Mouse (Mus musculus) stomach, embryonic 14.5 days (tissue): Measurements from ENCODE around the gene Trim38. TPM values are rescaled to one million over a fixed set of nuclear protein-coding genes. Genes with fewer than 3 reads are reported as not detected.
A peak's percentile ranks its signal among the peaks of the same experiment; 100 is the strongest.
"Not testable (repeated sequence)": the region's sequence is repeated elsewhere in the genome, so short reads cannot be mapped to it uniquely, and the experiment has no call there.

Experiments used
- ATAC-seq: fragments of 200-750 bp; cut with Nextera tagmentation; 2 replicates; pipeline ENCODE4 v1.8.0; 2017; ENCODE audit warnings: low read depth, moderate TSS enrichment; ENCODE audit not compliant: insufficient number of reproducible peaks, insufficient read depth, low FRiP score
- H3K27ac ChIP-seq: fragments of 300-500 bp; sonication (generic); 2 replicates; pipeline ENCODE4 v1.5.1; 2014; ENCODE audit warnings: mild to moderate bottlenecking, low read length, moderate library complexity, mixed read lengths
- H3K27me3 ChIP-seq: fragments of 300-500 bp; sonication (generic); 2 replicates; pipeline ENCODE4 v1.6.1; 2014; ENCODE audit warnings: low read length, control low read depth, mixed read lengths; ENCODE audit not compliant: control insufficient read depth, insufficient read depth
- H3K36me3 ChIP-seq: fragments of 300-500 bp; sonication (generic); 2 replicates; pipeline ENCODE4 v1.6.1; 2014; ENCODE audit warnings: mild to moderate bottlenecking, control low read depth, low read length, moderate library complexity, mixed read lengths; ENCODE audit not compliant: control insufficient read depth, insufficient read depth
- H3K4me1 ChIP-seq: fragments of 300-500 bp; sonication (generic); 2 replicates; pipeline ENCODE4 v1.6.1; 2014; ENCODE audit warnings: low read length, control low read depth, mixed read lengths; ENCODE audit not compliant: control insufficient read depth, insufficient read depth
- H3K4me2 ChIP-seq: fragments of 300-500 bp; sonication (generic); replicated peaks from 2 replicates; pipeline ENCODE4 v1.6.1; 2014; ENCODE audit warnings: low read depth, low read length, control low read depth
- H3K4me3 ChIP-seq: fragments of 300-500 bp; sonication (generic); 2 replicates; pipeline ENCODE4 v1.5.1; 2014; ENCODE audit warnings: low read depth, low read length, control low read depth
- H3K9ac ChIP-seq: fragments of 300-500 bp; sonication (generic); replicated peaks from 2 replicates; pipeline ENCODE4 v1.6.1; 2014; ENCODE audit warnings: low read depth, mild to moderate bottlenecking, control low read depth, low read length, moderate library complexity, mixed read lengths
- H3K9me3 ChIP-seq: fragments of 300-500 bp; sonication (generic); 2 replicates; pipeline ENCODE4 v1.6.1; 2016; ENCODE audit warnings: low read depth, low read length, control low read depth; ENCODE audit not compliant: control insufficient read depth
- WGBS: fragments of 180-500 bp; shearing (Covaris S2); extraction: QIAGEN DNeasy Blood & Tissue Kit; methylation state at CpG from one replicate; pipeline ENCODE4 v1.1.7; 2014; 5-methylcytosine and 5-hydroxymethylcytosine counted together
- polyA plus RNA-seq: library from polyadenylated mRNA; unstranded; fragments of >200 nt; fragmentation: Nextera tagmentation; extraction: Ambion mirVana; gene quantifications from 2 replicates; pipeline ENCODE4 v1.2.1, GENCODE M21; 2014

The Trim38 gene
- polyA plus RNA-seq, 1 experiment from 2014 or later = not detected

DNA sequence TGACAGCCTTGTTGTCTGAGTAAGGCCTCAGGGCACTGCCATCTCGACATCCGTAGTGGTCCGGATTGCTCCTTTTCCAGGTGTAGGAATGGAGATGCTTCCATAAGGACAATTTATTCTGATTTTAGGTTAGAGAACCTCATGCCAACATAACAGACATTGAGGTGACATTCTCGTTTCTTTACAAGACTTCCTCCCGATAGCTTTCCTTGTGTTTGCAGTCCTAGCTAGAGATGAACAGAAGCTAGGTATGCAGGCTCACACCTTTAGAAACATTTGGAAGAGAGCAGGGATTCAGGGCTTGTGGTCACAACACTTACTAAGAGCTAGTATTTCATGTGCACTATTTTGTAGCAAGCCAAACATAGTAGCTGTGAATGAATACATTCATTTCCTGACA, 26.5 kb upstream of the Trim38 start:
- no peaks in the 10 kb centered on the region for H3K27me3 ChIP-seq
- WGBS = 79% methylated on average over 5 of the region's 5 CpGs
- no peak for ATAC-seq
- no peak overlapping the region for H3K4me3 ChIP-seq
- no peak overlapping the region for H3K27ac ChIP-seq
- H3K4me1 ChIP-seq = peaks cover 16% of the 10 kb centered on the region
- H3K9ac ChIP-seq = no peak overlapping the region
- no peaks in the 10 kb centered on the region for H3K36me3 ChIP-seq
- no peak overlapping the region for H3K4me2 ChIP-seq
- no peaks in the 10 kb centered on the region for H3K9me3 ChIP-seq

DNA sequence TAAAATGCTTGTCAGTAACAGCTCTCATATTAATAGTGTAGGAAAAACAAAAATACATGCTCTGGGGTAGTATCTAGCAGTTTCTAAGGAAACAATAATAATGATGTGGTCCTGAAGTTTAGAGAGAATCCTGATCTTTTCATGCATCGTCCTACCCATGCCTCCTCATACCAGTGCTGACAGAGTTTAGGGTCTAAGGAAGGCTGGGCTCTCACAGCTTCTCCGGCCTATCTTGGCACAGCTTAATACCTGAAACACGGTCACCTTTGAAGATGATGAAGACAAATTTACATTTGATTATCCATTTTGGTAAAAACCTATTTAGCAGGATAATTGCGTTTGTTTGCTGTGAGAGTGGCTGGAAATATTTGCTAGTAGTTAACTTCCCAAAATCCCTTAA, 25.8 kb upstream of the Trim38 start:
- H3K4me2 ChIP-seq = peak overlapping the region; percentile 71
- WGBS = 31% methylated on average over 4 of the region's 4 CpGs
- no peaks in the 10 kb centered on the region for H3K9me3 ChIP-seq
- H3K4me1 ChIP-seq = peaks cover 20% of the 10 kb centered on the region
- peak overlapping the region; percentile 82 for H3K27ac ChIP-seq
- no peak for ATAC-seq
- peak overlapping the region; percentile 35 for H3K4me3 ChIP-seq
- H3K27me3 ChIP-seq = no peaks in the 10 kb centered on the region
- no peak overlapping the region for H3K9ac ChIP-seq
- no peaks in the 10 kb centered on the region for H3K36me3 ChIP-seq

DNA sequence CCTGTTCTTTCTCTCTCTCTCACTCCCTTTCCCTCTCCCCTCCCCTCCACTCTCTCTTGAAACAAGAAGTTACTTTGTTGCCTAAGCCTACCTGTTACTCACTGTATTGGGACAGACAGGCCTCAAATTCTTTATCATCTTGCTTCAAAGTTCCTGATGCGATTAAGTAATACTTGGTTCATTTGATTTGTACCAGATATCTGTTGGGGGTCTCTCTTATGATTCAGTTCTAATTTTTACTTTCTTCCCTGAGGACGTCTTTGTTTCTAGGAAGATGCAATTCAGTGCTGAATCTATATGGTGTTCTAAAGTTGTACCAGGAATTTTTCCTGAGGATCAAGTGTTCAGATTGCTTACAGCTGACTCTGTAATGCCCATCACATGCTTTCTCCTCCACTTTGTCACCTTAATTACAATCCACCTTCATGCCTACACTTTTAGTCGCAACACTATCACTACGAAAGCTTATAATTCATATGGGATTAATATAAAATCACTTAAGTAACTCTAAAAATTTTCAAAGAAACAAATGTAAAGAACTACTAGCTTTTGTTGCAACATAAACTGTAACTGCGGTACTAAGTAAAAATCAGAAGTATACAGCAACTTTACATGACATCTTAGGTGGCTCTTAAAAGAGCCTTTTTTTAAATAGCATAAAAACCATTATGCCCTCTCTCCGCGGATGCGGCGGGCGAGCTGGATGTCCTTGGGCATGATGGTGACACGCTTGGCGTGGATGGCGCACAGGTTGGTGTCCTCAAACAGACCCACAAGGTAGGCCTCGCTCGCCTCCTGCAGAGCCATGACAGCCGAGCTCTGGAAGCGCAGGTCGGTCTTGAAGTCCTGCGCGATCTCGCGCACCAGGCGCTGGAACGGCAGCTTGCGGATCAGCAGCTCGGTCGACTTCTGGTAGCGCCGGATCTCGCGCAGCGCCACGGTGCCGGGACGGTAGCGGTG, 25.0 kb upstream of the Trim38 start:
- Histone ChIP-seq H3K4me1 (peaks cover 18% of the 10 kb centered on the region), H3K36me3 (no peaks in the 10 kb centered on the region), H3K9me3 (no peaks in the 10 kb centered on the region), H3K4me2 (peak overlapping the region; percentile 71), H3K27ac (peak overlapping the region; percentile 82), H3K27me3 (no peaks in the 10 kb centered on the region), H3K9ac (peak overlapping the region; percentile 57), H3K4me3 (peak overlapping the region; percentile 35)
- WGBS = under 1% methylated on average over 16 of the region's 36 CpGs
- ATAC-seq = no peak

DNA sequence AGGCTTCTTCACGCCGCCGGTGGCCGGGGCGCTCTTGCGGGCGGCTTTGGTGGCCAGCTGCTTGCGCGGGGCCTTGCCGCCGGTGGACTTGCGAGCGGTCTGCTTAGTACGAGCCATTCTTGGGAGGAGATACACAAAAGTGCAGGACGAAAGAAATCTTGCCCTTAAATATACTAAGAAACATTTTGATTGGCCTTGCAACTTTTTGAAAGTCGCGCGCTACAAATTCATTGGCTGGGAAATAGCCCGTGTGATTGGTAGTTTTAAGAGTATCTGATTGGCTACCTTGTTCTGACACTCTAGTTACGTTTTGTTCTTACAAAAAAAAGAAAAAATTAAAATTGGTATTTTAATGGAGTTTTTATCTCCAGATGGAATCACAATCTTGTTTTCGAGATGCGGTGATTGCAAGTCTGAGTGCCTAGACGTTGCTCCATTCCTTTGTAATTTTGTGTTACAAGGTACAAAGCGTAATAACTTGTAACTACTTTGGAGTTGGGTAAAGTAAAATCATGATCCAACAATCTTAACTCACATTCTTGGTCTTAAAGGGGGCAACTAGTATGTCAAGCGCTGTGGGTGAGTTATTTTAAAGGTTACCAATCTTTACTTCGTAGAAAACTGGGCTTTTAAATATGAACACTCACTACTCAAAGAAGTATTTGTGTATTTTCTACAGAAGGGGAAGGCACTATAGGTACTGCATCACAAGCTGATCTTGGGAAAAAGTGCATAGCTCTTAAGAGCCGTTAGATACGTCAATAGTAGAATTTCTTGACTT, 24.1 kb upstream of the Trim38 start, which contains the start of gene Hist1h3c:
TSS of gene Hist1h3c (minus strand) at position 222 of the 781 bp plus-strand sequence.
- Histone ChIP-seq H3K27ac (peak within 1 kb of the TSS; percentile 99), H3K4me3 (peak within 1 kb of the TSS; percentile 35), H3K4me1 (peaks cover 14% of the 10 kb centered on the region), H3K4me2 (peak within 1 kb of the TSS; percentile 71), H3K9me3 (no peaks in the 10 kb centered on the region), H3K9ac (peak within 1 kb of the TSS; percentile 71), H3K27me3 (no peaks in the 10 kb centered on the region), H3K36me3 (no peaks in the 10 kb centered on the region)
- ATAC-seq = peak; percentile 68
- under 1% methylated on average over 28 of the region's 28 CpGs for WGBS

DNA sequence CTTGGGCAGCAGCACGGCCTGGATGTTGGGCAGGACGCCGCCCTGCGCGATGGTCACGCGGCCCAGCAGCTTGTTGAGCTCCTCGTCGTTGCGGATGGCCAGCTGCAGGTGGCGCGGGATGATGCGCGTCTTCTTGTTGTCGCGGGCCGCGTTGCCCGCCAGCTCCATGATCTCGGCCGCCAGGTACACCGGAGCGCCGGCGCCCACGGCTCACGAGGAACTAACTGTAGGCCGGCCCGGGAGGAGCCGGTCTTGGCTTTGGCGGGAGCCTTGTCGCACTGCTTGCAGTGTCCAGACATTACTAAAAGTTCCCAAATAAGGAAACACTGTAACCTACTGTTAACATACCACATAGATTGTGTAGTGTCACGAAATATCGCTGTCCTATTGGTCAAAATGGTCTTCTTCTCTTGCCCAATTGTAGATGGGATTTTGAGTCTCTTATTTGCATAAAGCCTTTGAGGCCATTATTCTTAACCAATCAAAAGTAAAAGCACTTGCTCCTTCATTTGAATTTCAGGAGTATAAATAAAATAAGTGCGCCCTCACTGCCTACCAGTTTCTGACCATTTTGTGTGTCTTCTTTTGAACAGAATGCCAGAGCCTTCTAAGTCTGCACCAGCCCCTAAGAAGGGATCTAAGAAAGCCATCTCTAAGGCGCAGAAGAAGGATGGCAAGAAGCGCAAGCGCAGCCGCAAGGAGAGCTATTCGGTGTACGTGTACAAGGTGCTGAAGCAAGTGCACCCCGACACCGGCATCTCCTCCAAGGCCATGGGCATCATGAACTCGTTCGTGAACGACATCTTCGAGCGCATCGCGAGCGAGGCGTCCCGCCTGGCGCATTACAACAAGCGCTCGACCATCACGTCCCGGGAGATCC, 23.3 kb upstream of the Trim38 start, which contains the start of gene Hist1h2bb:
TSS of gene Hist1h2bb (plus strand) at position 534 of the 880 bp plus-strand sequence.
- not testable (repeated sequence) for H3K27me3 ChIP-seq, H3K4me1 ChIP-seq, H3K36me3 ChIP-seq, H3K9me3 ChIP-seq
- under 1% methylated on average over 36 of the region's 58 CpGs for WGBS
- peak within 1 kb of the TSS; percentile 71 for H3K9ac ChIP-seq
- H3K4me2 ChIP-seq = peak within 1 kb of the TSS; percentile 71
- peak; percentile 92 for ATAC-seq
- H3K27ac ChIP-seq = peak within 1 kb of the TSS; percentile 99
- peak within 1 kb of the TSS; percentile 35 for H3K4me3 ChIP-seq

DNA sequence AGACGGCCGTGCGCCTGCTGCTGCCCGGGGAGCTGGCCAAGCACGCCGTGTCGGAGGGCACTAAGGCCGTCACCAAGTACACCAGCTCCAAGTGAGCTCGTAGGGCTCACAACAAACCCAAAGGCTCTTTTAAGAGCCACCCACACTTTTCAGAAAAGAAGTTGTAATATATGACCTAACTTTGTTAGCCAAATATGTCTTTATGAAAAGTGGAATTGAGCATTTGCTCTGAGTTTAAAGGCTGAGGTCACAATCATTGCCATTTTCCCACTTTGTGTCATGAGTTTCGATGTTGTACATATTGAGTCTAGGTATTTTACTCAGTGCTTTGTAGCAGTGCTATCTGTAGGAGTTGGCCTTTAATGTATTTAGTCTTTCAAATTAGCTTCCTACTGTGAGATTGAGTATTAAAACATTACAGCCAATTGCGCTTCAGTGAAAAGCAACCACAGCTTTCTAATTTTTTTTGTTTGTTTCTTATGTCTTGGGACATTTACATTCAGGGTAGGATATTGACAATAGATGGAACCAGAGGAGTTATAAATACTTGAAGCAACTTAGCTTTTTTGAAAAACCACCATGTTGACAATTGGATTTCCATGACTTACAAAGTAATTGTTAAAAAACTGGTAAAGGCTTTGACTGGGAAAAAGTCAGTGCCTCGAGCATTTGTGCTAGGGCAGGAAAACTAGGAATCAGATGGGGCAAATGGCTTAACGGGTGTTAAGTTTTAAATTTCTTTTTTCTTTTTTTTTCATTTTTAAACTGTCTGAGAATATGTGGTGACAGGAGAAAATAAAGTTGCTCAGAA, 22.4 kb upstream of the Trim38 start:
- Histone ChIP-seq H3K9ac (peak overlapping the region; percentile 45), H3K27me3 (no peaks in the 10 kb centered on the region), H3K27ac (peak overlapping the region; percentile 99), H3K4me3 (peak overlapping the region; percentile 35), H3K4me2 (peak overlapping the region; percentile 57), H3K36me3 (no peaks in the 10 kb centered on the region), H3K9me3 (no peaks in the 10 kb centered on the region), H3K4me1 (peaks cover 10% of the 10 kb centered on the region)
- ATAC-seq = no peak
- 3% methylated on average over 10 of the region's 13 CpGs for WGBS

DNA sequence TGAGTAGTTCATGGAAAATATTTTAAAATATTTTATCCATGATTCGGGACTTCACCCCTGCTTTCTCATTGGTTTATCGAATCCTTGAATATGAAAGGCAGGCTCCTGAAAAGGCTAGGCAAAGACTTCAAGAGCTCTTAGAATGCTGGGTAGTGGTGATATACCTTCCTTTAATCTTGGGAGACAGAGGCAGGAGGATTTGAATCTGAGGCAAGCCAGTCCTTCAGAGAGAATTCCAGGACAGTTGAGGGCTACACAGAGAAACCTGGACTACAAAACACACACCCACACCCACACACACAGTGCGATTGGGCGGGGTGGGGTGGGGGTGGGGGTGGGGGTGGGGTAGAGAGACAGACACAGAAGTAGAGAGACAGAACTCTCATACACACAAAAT, 21.8 kb upstream of the Trim38 start:
- peak overlapping the region; percentile 57 for H3K4me2 ChIP-seq
- no peaks in the 10 kb centered on the region for H3K36me3 ChIP-seq
- WGBS = 5% methylated on average over 4 of the region's 4 CpGs
- peaks cover 11% of the 10 kb centered on the region for H3K4me1 ChIP-seq
- H3K27me3 ChIP-seq = no peaks in the 10 kb centered on the region
- no peaks in the 10 kb centered on the region for H3K9me3 ChIP-seq
- peak overlapping the region; percentile 35 for H3K4me3 ChIP-seq
- H3K27ac ChIP-seq = peak overlapping the region; percentile 99
- ATAC-seq = no peak
- peak overlapping the region; percentile 45 for H3K9ac ChIP-seq
